Mouse (Mus musculus): ENCODE results near the gene Ppy.

DNA sequence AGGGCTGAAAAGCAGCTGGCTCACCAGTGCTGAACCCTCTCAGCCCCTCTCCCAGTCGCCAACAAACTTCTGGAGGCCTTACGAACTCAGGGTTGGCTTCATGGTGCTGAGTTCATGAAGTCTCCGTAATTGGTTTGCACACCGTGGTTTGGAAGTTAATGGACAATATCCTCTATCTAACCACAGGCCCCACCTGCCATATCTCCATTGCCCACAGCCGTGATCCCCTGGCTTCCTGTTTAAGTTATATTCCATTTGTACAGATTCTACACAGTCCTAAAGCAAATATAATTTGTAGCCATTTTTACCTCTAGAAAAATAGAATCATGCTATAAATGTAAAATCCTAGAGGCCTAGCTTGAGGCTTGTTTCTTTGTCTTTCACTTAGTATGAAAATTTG is 28.4 kb downstream of the Ppy start:
- TF ChIP-seq POLR2A (IDR thresholded peaks at IDR 0.05; ENCODE audit: low read depth, low read length) (no peak), CTCF (IDR thresholded peaks at IDR 0.05; ENCODE audit: extremely low read depth, insufficient read length, insufficient replicate concordance, low read depth, low read length) (no peak)
